Mouse (Mus musculus) spleen, postnatal 36 days (tissue): ENCODE measurements at regions not wholly inside any gene's neighbourhood (a gene's known extent, or its start where the extent isn't known, plus 50 kb on each side); places are given as distances from the start of the nearest gene placed in this dataset.
"Not testable (repeated sequence)": the region's sequence is repeated elsewhere in the genome, so short reads cannot be mapped to it uniquely, and the experiment has no call there.

ENCODE experiments used
- DNase-seq, 2 experiments: peaks; one replicate each; pipeline ENCODE4 v3.0.0; 2022; ENCODE audit warnings: low spot score in 2 of 2, mixed read lengths in 1 of 2

DNA sequence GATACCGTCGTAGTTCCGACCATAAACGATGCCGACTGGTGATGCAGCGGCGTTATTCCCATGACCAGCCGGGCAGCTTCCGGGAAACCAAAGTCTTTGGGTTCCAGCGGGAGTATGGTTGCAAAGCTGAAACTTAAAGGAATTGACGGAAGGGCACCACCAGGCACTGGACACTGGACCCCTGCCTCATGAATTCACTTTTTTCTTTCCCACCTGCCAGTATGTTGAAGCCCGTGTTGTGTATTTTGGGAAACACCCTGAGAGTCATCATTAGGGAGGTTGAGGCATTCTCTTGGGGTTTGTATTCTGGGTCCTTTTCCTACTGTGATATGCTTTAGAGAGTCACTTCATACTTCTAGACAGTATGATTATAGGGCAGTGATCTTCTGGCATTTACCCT is 197.9 kb downstream of the Samd9l start:
- DNase-seq: not testable (repeated sequence)

DNA sequence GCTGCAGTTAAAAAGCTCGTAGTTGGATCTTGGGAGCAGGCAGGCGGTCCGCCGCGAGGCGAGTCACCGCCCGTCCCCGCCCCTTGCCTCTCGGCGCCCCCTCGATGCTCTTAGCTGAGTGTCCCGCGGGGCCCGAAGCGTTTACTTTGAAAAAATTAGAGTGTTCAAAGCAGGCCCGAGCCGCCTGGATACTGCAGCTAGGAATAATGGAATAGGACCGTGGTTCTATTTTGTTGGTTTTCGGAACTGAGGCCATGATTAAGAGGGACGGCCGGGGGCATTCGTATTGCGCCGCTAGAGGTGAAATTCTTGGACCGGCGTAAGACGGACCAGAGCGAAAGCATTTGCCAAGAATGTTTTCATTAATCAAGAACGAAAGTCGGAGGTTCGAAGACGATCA is 198.3 kb downstream of the Samd9l start:
- DNase-seq: no peak

DNA sequence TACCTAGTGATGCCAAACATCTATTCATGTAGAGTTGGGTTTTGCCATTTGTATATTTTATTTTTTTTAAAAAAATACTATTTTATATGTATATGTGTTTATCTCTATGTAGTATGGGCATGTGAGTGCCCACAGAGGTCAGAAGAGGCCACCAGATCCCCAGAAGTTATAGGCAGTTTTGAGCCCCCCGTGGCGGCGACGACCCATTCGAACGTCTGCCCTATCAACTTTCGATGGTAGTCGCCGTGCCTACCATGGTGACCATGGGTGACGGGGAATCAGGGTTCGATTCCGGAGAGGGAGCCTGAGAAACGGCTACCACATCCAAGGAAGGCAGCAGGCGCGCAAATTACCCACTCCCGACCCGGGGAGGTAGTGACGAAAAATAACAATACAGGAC is 198.8 kb downstream of the Samd9l start:
- peak; percentile 52 to 70 for DNase-seq

DNA sequence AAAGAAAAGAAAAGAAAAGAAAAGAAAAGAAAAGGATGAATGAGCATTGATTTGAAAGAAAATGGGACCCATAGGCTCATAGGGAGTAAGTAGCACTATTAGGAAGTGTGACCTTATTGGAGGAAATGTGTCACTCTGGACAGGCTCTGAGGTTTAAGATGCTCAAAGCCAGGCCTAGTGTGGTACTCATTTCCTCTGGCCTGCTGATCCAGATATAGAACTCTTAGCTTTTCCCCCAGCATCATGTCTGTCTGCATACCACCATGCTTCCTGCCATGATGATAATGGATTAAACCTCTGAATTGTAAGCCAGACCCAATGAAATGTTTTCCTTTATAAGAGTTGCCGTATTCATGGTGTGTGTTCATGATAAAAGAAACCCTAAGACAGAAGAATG is 206.9 kb downstream of the Samd9l start:
- not testable (repeated sequence) for DNase-seq

DNA sequence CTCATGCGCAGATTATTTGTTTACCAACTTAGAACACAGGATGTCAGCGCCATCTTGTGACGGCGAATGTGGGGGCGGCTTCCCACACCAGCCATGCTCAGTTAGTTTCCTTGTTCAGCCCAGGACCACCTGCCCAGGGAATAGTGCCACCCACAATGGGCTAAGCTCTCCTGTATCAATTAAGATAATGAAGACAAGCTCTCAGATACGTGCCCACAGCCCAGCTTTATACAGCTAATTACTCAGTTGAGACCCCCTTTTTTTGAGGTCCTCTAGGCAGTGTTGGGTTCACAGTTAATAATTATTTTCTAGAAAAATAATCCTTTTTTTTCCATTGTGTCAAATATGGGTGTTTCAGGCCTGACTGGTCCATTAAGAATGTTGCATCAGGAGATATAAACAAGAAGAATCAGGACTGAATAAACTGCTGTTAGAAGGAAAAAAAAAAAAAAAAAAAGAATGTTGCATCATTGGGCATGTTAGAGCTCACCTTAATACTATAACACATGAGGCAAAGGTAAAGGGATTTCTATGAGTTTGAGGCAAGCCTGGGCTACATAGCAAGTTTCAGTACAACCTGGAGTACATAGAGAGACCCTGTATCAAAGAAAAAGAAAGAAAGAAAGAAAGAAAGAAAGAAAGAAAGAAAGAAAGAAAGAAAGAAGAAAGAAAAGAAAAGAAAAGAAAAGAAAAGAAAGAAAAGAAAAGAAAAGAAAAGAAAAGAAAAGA is 207.5 kb downstream of the Samd9l start:
- DNase-seq: not testable (repeated sequence)

DNA sequence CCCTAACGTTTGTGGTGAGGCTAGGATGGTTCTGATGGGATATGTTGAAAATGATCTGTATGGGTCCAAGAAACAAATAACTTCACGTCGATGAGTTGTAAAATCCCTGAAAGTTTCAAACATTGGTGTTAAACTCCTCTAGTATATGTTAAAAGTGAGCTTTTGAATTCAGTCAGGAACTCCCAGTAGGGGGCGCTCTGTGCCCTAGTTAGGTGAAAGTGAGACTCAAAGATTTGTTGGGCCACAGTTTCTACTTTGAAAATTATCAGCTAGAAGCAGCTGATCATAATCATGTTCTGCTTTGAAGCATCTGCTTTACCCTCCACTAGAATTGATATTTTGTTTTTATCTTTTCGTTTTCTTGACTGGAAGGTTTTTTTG is 215.6 kb downstream of the Samd9l start:
- DNase-seq: peak; percentile 26 to 45

DNA sequence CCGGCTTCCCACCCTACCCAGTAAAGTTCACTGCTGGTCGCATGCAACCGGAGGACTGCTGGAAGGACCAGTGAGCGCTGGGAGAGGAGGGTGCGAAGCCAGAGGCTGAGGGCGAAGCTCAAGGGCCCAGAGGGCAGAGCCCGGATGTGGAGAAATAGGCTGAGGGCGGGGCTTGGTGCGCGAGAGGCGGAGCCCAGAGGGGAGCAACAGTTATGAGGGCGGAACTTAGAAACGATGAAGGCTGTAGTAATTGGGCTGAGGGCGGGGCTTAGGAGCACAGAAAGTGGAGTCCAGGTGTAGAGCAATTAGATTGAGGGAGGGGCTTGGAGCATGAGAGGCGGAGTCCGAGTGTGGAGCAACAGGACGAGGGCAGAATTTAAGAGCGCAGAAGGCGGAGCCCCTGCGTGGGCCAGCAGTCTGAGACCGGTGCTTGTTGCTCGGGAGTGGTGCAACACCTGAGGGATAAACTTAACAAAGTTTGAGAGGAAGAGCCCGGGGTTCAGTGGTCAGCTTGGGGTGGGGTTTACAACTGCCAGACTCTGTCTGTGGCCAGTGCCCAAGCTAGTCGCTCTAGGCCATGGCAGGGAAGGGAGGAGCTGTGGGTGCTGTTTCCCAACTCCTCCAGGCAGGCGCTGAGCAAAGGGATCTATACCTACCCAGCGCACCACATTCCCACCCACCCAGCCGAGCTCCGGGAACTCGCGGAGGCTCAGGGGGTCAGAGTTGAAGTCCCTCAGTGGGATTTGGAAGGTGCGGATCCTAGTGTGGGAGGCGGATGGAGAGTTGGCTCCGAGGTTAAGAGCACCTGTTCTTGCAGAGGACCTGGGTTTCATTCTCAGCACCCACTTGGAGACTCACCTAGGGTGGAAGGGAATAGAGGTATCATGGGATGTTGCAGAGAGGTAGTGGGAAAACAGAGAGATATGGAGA is 216.2 kb downstream of the Samd9l start:
- peak; percentile 39 to 52 for DNase-seq

DNA sequence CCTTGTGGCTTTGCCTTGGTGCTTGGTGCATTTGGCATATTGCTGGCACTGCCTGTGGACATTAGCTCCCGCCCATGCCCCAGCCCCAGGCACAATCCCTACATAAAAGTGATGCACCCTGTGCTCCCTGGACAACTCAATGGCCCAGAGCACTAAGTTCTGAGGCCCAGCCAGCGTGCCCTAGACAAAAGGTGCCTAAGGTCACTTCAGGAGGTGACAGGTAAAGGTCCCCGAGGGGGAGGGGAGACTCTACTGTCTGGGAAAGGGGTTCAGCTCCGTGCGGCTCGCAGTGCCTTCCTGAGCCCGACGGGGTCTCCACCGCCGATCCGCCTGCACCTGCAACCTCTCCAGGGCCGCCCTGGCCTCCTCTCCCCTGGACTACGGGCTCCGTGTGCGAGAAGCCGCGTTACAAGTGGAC is 216.9 kb downstream of the Samd9l start:
- DNase-seq: not testable (repeated sequence)

DNA sequence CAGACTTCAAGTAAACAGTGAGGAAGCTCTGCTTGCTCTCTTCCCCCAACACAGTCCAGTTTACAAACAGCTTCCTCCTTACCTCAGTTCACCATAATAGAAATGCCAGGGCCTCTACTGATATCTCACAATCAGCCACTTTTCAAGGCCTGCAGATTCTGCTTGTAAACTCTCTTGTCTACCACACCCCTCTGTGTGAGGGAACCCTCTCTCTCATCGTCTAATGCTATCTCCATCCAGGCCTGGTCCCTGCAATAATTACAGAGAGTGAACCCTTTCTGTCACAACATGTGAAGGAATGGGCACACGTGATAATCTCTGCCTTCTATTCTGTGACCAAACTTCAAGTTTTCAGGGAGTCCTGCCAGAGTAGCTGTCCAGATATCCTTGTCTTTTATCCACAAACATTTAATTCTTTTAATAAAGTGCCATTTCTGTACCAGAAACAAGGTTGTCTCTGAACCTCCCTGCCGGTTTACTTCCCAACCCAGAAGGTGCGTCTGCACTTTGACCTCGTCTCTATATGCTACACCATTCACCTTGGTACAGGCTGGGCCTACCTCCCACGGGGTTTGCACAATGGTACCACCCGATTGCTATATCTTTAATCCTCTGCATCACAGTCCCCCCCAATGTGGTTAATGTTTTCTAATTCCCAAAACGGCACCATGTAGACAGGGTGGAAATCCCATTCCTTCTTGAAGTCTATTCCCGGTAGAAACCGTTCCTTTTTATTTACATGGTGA is 219.6 kb downstream of the Samd9l start:
- not testable (repeated sequence) for DNase-seq

DNA sequence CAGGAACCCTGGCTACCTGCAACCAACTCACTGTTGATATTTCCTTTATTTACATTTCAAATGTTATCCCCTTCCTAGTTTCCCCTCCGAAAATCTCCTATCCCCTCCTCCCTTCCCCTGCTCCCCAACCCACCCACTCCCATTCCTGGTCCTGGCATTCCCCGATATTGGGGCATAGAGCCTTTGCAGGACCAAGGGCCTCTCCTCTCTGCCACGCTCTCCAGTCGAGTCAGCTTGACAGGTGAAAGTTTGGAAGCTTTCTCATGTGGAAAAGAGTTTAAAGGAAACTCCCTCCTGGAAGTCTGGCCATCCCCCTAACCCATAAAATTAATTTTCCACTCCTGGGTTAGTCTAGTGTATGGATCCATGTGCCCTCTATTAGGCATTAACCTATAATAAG is 229.9 kb downstream of the Samd9l start:
- not testable (repeated sequence) for DNase-seq

DNA sequence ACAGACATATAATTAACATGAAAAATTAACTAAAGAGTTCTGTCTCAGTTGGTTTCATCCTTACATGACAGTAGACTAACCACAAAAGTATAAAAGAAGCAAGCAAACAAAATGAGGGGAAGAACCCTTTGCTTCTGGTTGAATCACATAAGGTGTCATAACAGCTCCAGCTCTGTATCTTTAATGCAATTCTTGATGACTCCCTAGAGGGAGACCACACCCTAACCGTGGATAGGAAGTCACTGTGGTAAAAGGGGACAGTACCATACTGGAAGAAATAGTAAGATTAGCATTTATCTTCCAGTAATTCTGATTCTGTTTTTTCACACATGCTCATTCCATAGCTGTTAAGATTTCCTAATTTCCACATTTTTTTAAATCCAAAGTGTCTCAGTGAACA is 233.2 kb downstream of the Samd9l start:
- not testable (repeated sequence) for DNase-seq

DNA sequence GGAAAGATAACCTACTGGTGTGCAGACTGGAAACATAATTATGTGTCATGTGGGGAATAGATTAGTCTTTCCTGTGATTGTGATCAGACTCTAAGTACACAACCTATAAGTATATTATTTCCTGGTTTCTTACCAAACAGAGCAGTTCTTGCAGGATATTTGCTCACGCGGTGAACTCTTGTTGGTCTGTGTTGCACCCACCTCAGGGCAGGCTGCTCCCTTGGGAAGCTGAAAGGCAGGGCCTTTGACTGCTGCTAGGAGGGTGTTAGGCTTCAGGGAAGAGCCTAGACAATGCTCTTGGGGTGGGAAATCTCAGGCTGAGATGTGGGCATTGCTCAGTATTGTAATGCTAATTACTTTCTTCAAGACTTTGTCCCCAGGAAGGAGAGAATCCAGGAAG is 247.5 kb downstream of the Samd9l start:
- not testable (repeated sequence) for DNase-seq

DNA sequence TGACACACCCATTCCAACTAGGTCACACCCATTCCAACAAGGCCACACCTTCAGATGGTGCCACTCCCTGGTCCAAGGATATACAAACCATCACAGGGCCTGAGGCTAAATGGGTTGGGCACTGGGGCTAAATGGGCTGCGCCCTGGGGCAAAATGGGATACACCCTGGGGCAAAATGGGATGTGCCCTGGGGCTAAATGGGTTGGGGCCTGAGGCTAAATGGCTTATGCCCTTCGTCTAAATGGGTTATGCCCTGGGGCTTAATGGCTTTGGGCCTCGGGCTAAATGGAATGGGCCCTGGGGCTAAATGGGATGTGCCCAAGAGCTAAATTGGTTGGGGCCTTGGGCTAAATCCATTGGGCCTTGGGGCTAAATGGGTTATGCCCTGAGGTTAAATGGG is 261.5 kb downstream of the Samd9l start:
- DNase-seq: peak; percentile 4 to 5

DNA sequence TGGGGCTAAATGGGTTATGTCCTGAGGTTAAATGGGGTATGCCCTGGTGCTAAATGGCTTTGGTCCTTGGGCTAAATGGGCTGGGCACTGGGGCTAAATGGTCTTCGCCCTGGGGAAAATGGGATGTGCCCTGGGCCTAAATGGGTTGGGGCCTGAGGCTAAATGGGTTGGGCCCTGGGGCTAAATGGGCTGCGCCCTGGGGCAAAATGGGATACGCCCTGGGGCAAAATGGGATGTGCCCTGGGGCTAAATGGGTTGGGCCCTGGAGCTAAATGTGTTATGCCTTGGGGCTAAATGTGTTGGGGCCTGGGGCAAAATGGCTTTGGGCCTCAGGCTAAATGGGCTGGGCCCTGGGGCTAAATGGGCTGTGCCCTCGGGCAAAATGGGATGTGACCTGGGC is 265.6 kb downstream of the Samd9l start:
- peak in 1 of 2 experiments; percentile 1 for DNase-seq

DNA sequence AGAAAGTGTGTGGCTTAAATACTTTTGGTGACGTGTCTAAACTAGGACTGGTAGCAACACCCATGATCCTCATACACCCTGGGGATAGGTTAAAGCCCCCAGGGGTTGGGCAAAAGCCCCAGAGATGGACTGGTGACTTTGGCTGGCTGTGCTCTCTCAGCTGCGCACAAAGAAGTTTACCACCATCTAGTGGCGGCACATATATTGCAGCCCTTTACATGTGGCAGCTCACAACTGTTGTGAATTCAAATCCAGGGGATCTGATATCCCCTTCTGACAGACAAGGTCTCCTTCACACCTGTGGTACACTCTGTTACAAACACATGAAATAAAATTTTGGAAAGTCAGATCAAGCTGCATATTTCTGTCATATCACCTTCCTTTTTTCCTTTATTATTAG is 283.1 kb downstream of the Samd9l start:
- DNase-seq: not testable (repeated sequence)
